Mouse (Mus musculus): Measurements from ENCODE around the gene Fbxo42. TPM values are rescaled to one million over a fixed set of nuclear protein-coding genes. Genes with fewer than 3 reads are reported as not detected.

The Fbxo42 gene
- 10 to 100 TPM; 14.7 to 15.6 TPM for total RNA-seq (2021)

DNA sequence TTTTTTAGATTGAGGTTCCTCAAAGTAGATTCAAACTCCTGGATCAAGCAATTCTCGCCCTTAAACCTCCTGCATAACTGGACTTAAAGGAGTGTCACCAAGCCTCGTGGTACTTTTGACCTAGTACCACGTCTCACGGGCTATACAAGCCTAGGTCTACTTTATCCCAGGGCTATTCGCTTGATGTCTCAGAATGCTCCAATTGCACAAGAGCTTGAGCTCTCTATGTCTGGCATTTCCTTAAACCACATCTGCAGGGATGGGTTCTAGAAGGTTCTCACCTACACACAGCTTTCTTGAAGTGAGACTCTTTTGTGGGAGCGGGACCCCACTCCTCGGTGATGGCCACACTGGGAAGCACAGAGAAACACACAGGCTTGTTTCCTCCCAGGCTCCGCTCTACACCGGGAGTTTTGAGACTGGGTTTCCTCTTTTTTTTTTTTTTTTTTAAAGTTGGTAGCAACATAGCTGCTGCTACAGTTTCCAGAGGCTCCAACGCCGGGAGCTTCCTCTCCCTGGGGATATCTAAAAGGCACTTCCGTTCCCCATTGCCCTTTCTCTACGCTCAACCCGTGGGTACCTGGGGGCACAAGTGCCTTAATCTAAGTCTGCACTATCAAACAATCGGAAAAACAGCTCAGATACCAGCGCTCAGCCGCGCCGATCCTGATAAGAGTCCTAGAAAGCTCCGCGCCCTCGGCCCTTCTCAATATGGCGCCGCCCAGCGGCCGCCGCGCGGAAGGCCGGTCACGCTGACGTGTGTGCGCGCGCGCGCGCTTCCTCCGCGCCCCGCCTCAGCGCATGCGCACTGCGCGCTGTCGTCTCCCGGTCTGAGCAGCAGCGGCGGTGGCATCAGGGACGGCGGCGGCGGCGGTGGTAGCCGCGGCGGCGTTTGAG, at the start of gene Fbxo42:
TSS of gene Fbxo42 (plus strand) at position 802 of the 897 bp plus-strand sequence.
- DNase-seq: peak; percentile 96
- intact Hi-C loops (cut with DNase I): loop anchor here (10.0 kb wide), 1 partner anchor 397 kb away; no protein-coding TSS in a partner anchor

GRCm38 (mm10) chr4:141098935-141099334, 48.8 kb upstream of the Fbxo42 start:
- DNase-seq: no peak

DNA sequence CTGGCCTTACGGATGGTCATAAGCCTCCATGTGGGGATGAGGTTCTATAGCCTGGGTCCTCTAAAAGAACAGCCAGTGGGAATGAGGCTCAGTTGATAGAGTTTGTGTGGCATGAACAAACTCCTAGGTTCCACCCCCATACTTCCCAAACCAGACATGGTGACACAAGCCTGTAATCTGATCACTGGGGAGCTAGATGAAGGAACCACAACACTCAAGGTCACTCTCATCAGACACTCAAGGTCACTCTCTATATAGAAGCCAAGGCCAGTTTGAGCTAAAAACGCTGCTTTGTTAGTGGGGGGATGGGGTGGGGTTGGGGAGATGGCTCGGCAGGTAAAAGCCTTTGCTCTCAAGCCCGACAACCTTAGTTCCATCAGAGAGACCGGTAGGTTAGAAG, 47.8 kb upstream of the Fbxo42 start:
- DNase-seq: no peak

More at GRCm38 (mm10) chr4:141098935-141099334, 48.8 kb upstream of the Fbxo42 start:
- intact Hi-C loops (cut with DNase I): no loop called here

DNA sequence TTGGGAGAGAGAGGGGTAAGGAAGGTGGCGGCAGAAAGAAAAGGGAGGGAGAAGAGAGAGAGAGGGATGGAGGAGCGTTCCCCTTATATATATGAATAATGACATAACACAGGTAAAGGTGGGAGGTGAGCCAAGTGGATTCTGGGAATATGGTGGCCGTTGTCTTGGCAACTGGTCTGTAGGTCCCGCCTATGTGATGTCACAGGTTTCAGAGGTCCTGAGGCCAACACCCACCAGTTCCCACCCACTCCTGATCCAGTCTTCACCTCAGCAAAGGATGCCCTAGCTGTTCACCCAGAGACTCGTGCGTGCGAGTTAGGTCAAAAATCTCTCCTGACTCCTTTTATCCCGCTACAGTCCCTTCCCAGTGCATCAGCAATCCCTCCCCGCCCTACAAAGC, 46.4 kb upstream of the Fbxo42 start:
- intact Hi-C loops (cut with DNase I): no loop called here
- no peak for DNase-seq

More for the DNA sequence above, 47.8 kb upstream of the Fbxo42 start:
- intact Hi-C loops (cut with DNase I): no loop called here

- intact Hi-C loops (cut with DNase I): no loop called here
- DNase-seq: peak in 1 of 2 experiments; percentile 49
Observed at GRCm38 (mm10) chr4:141101855-141102254, 45.9 kb upstream of the Fbxo42 start.

DNA sequence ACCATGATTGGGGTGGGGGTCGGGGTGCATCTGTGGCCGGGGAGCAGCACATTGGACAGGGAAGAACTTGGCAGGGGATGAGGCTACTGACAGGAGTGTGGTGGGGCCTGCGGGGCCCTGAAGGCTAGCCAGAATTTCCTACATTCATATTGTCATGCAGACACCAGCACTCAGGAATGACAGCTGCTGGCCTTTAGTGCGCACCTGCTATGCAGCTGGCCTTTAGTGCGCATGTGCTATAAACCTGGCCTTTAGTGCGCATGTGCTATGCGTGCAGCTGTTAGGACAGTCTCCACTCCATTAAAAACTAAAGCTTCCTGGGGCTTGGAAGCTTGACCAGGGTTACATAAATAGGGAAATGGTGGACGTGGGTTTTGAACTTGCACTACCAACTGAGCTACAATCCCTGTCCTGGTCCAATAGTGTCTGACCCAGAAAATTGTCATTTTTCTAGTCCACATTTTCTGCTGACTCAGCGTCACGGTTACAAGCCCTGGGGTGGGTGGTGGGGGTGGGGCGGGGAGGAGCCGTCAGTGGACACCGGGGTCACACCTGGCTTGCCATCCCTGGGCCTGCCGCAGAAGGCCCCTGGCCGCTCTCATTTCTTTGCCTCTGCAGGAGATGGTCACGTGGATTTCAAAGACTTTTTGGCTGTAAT, 41.1 kb upstream of the Fbxo42 start:
- intact Hi-C loops (cut with DNase I): no loop called here
- DNase-seq: no peak

- intact Hi-C loops (cut with DNase I): no loop called here
- peak; percentile 34 to 38 for DNase-seq
Observed at GRCm38 (mm10) chr4:141108196-141108732, 39.4 kb upstream of the Fbxo42 start.

GRCm38 (mm10) chr4:141113831-141114230, 33.9 kb upstream of the Fbxo42 start:
- intact Hi-C loops (cut with DNase I): no loop called here
- no peak for DNase-seq

GRCm38 (mm10) chr4:141114521-141114981, 33.2 kb upstream of the Fbxo42 start:
- DNase-seq: peak; percentile 49 to 59
- intact Hi-C loops (cut with DNase I): no loop called here

- no peak for DNase-seq
- intact Hi-C loops (cut with DNase I): no loop called here
Observed at GRCm38 (mm10) chr4:141115398-141115797, 32.3 kb upstream of the Fbxo42 start.

- DNase-seq: no peak
- intact Hi-C loops (cut with DNase I): no loop called here
Observed at GRCm38 (mm10) chr4:141118691-141119090, 29.0 kb upstream of the Fbxo42 start.

DNA sequence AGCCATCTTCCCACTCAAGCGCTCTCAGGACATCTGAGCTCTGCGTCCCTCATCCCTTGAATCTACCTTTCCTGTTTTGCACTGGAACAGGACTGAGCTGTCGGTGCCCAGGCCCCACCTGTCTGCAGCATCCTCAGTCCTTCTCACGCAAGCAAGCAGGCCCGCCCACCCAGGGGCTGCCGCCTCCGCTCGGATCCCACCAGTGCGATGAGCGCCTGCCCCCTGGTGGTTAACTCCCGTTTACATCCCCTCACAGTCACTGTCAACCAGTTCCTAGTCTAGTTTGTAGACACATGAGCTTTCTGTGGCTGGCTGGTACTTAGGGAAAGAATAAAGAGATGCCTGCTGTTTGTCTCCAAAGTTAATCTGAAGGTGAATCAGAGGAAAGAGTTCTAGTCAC, 27.0 kb upstream of the Fbxo42 start:
- intact Hi-C loops (cut with DNase I): loop anchor here (2.0 kb wide), 1 partner anchor 76 kb away; no protein-coding TSS in a partner anchor
- DNase-seq: peak; percentile 49 to 70

- no peak for DNase-seq
- intact Hi-C loops (cut with DNase I): no loop called here
Observed at GRCm38 (mm10) chr4:141122663-141123062, 25.1 kb upstream of the Fbxo42 start.

- intact Hi-C loops (cut with DNase I): no loop called here
Observed at GRCm38 (mm10) chr4:141123065-141123464, 24.6 kb upstream of the Fbxo42 start.

GRCm38 (mm10) chr4:141129190-141129710, 18.5 kb upstream of the Fbxo42 start:
- DNase-seq: no peak
- intact Hi-C loops (cut with DNase I): no loop called here

More at GRCm38 (mm10) chr4:141123065-141123464, 24.6 kb upstream of the Fbxo42 start:
- no peak for DNase-seq

GRCm38 (mm10) chr4:141130704-141131342, 16.9 kb upstream of the Fbxo42 start:
- no peak for DNase-seq
- intact Hi-C loops (cut with DNase I): no loop called here

GRCm38 (mm10) chr4:141131531-141132061, 16.1 kb upstream of the Fbxo42 start:
- no peak for DNase-seq
- intact Hi-C loops (cut with DNase I): no loop called here

- intact Hi-C loops (cut with DNase I): no loop called here
- no peak for DNase-seq
Observed at GRCm38 (mm10) chr4:141132191-141132590, 15.5 kb upstream of the Fbxo42 start.

- no peak for DNase-seq
- intact Hi-C loops (cut with DNase I): no loop called here
Observed at GRCm38 (mm10) chr4:141133227-141133626, 14.5 kb upstream of the Fbxo42 start.

DNA sequence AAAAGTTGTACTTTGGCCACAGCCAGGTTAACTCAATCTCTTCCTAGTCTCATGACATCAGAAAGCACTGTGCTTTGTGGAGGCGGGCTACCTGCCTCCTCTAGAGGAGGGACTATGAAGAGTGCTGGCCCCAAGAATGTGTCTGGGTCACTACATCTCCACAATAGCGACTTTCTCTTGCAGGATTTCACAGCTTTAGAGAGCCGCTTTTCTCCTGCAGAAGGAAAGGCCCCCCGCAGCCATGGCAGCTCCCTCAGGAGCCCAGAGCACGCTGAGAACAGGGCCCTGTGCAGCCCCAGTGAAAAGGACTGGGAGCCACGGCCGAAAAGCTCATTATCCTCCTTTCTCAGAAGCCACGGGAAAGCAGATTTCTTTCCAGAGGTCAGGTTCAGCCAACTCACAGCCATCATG, 13.7 kb upstream of the Fbxo42 start:
- intact Hi-C loops (cut with DNase I): no loop called here
- DNase-seq: no peak
